Mouse (Mus musculus): ENCODE results near the gene Hoxb2. TPM values are rescaled to one million over a fixed set of nuclear protein-coding genes. Genes with fewer than 3 reads are reported as not detected.

The Hoxb2 gene
- polyA plus RNA-seq, 1 experiment from 2014 or later, result 42.9 TPM

- Histone ChIP-seq H3K9me3 (ENCODE audit: control insufficient read depth, low read length) (no peaks in the 10 kb centered on the region), H3K36me3 (replicated peaks; ENCODE audit: control insufficient read depth, insufficient read depth) (no peaks in the 10 kb centered on the region), H3K27me3 (ENCODE audit: control insufficient read depth, insufficient read depth, low read length) (peaks cover 93% of the 10 kb centered on the region), H3K4me2 (replicated peaks) (peak overlapping the region; percentile 77), H3K9ac (peak overlapping the region; percentile 97), H3K4me1 (replicated peaks; ENCODE audit: control insufficient read depth, insufficient read depth, low read length) (no peaks in the 10 kb centered on the region), H3K4me3 (replicated peaks; ENCODE audit: low read length) (peak overlapping the region; percentile 48), H3K27ac (peak overlapping the region; percentile 99)
- DNase-seq (ENCODE audit: low spot score) (no peak), ATAC-seq (ENCODE audit: low FRiP score) (no peak)
- WGBS, result 8% methylated on average over 13 of the region's 13 CpGs
Measured at GRCm38 (mm10) chr11:96306908-96307269, 43.4 kb upstream of the Hoxb2 start.

- H3K27ac ChIP-seq, result peak overlapping the region; percentile 99
- peak overlapping the region; percentile 48 for H3K4me3 ChIP-seq (replicated peaks; ENCODE audit: low read length)
- H3K9ac ChIP-seq, result peak overlapping the region; percentile 97
- no peaks in the 10 kb centered on the region for H3K9me3 ChIP-seq (ENCODE audit: control insufficient read depth, low read length)
- H3K4me2 ChIP-seq (replicated peaks), result peak overlapping the region; percentile 77
- H3K36me3 ChIP-seq (replicated peaks; ENCODE audit: control insufficient read depth, insufficient read depth), result no peaks in the 10 kb centered on the region
- no peaks in the 10 kb centered on the region; the same call in 1 of the 2 replicates for H3K4me1 ChIP-seq (replicated peaks; ENCODE audit: control insufficient read depth, insufficient read depth, low read length)
- DNase-seq (ENCODE audit: low spot score) (no peak), ATAC-seq (ENCODE audit: low FRiP score) (no peak)
- H3K27me3 ChIP-seq (ENCODE audit: control insufficient read depth, insufficient read depth, low read length), result peaks cover 94% of the 10 kb centered on the region
- WGBS, result 10% methylated on average over 4 of the region's 4 CpGs
Measured at GRCm38 (mm10) chr11:96308763-96309162, 41.6 kb upstream of the Hoxb2 start.

DNA sequence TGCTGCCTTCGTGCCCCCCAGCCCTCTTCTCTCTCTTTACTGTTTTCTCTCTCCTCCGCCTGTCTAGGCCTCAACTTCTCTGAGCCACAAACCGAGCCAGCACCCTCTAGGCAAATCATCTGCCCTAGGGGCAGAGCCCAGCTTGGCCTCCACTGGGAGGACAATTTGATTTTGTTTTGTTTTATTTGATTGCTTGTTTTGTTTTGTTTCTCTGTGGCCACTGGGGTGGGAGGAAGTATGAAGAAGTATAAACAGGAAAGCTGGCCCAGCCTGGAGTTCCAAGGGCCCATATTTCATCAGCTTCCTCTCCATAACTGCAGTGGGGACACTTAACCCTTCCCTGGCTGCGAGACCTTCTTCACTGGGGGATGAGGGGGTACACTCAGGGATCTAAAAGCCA is 41.0 kb upstream of the Hoxb2 start:
- Histone ChIP-seq H3K9me3 (ENCODE audit: control insufficient read depth, low read length) (no peaks in the 10 kb centered on the region), H3K9ac (peak overlapping the region; percentile 97), H3K27ac (peak overlapping the region; percentile 99), H3K27me3 (ENCODE audit: control insufficient read depth, insufficient read depth, low read length) (peaks cover 97% of the 10 kb centered on the region), H3K4me2 (replicated peaks) (peak overlapping the region; percentile 77), H3K4me1 (replicated peaks; ENCODE audit: control insufficient read depth, insufficient read depth, low read length) (no peaks in the 10 kb centered on the region; the same call in 1 of the 2 replicates), H3K4me3 (replicated peaks; ENCODE audit: low read length) (peak overlapping the region; percentile 48), H3K36me3 (replicated peaks; ENCODE audit: control insufficient read depth, insufficient read depth) (no peaks in the 10 kb centered on the region)
- DNase-seq (ENCODE audit: low spot score), result no peak
- ATAC-seq (ENCODE audit: low FRiP score), result no peak
- 5% methylated on average over 4 of the region's 4 CpGs for WGBS

- Histone ChIP-seq H3K4me2 (replicated peaks) (peak overlapping the region; percentile 77), H3K4me3 (replicated peaks; ENCODE audit: low read length) (peak overlapping the region; percentile 48), H3K9me3 (ENCODE audit: control insufficient read depth, low read length) (no peaks in the 10 kb centered on the region), H3K9ac (peak overlapping the region; percentile 97), H3K27ac (peak overlapping the region; percentile 99), H3K27me3 (ENCODE audit: control insufficient read depth, insufficient read depth, low read length) (peaks cover 98% of the 10 kb centered on the region), H3K4me1 (replicated peaks; ENCODE audit: control insufficient read depth, insufficient read depth, low read length) (no peaks in the 10 kb centered on the region; the same call in 1 of the 2 replicates), H3K36me3 (replicated peaks; ENCODE audit: control insufficient read depth, insufficient read depth) (no peaks in the 10 kb centered on the region)
- DNase-seq (ENCODE audit: low spot score) (no peak), ATAC-seq (ENCODE audit: low FRiP score) (no peak)
- 4% methylated on average over 20 of the region's 20 CpGs for WGBS
Measured at GRCm38 (mm10) chr11:96310183-96310938, 40.0 kb upstream of the Hoxb2 start.

DNA sequence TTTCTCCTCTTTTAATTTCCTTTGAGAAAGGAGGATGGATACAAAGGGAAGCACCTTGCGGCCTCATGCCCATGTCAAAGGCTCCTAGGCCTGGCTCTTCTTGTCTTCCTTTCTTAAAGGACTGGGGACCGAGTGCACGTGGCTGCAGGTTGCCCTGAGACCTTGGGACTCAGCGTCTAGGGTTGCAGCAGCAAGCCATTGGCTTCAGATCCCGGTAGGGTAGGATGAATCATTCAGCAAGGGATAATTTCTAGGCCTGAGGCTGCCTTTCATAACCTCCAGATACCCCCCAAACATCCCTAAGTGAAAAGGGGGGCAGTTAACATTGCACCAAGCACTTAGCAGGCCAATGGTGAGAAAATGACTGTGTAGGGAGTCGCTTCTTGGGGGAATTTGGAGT is 39.2 kb upstream of the Hoxb2 start:
- H3K36me3 ChIP-seq (replicated peaks; ENCODE audit: control insufficient read depth, insufficient read depth), result no peaks in the 10 kb centered on the region
- H3K4me2 ChIP-seq (replicated peaks), result peak overlapping the region; percentile 77
- 8% methylated on average over 6 of the region's 6 CpGs for WGBS
- peak overlapping the region; percentile 48 for H3K4me3 ChIP-seq (replicated peaks; ENCODE audit: low read length)
- no peak for DNase-seq (ENCODE audit: low spot score)
- H3K9ac ChIP-seq, result peak overlapping the region; percentile 97
- no peaks in the 10 kb centered on the region for H3K9me3 ChIP-seq (ENCODE audit: control insufficient read depth, low read length)
- no peaks in the 10 kb centered on the region; the same call in 1 of the 2 replicates for H3K4me1 ChIP-seq (replicated peaks; ENCODE audit: control insufficient read depth, insufficient read depth, low read length)
- H3K27me3 ChIP-seq (ENCODE audit: control insufficient read depth, insufficient read depth, low read length), result peaks cover 98% of the 10 kb centered on the region
- ATAC-seq (ENCODE audit: low FRiP score), result no peak
- H3K27ac ChIP-seq, result peak overlapping the region; percentile 99

- H3K27me3 ChIP-seq (ENCODE audit: control insufficient read depth, insufficient read depth, low read length), result peaks cover 98% of the 10 kb centered on the region
- H3K4me2 ChIP-seq (replicated peaks), result peak overlapping the region; percentile 77
Measured at GRCm38 (mm10) chr11:96311520-96312417, 38.6 kb upstream of the Hoxb2 start.

DNA sequence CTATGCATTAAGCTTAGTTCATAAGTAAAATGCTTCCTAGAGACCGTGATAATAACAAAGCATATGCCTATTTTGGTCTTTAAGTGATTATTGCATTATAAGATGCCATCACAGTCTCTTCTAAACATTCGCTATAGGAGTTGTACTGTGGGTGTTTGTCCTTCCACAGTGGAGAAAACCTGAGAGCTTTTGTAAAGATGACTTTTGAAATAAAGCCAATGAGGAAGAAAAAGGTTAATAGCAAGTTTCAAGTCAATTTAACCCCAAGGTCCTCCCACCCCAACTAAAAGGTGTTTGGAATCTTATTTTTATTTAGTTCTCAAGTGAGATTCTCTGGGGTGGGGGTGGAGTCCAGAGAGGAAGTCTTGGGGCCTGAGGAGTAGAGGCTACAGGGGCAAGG is 37.2 kb upstream of the Hoxb2 start:
- no peaks in the 10 kb centered on the region; the same call in 1 of the 2 replicates for H3K4me1 ChIP-seq (replicated peaks; ENCODE audit: control insufficient read depth, insufficient read depth, low read length)
- peak overlapping the region; percentile 48 for H3K4me3 ChIP-seq (replicated peaks; ENCODE audit: low read length)
- no peak for ATAC-seq (ENCODE audit: low FRiP score)

More at GRCm38 (mm10) chr11:96311520-96312417, 38.6 kb upstream of the Hoxb2 start:
- DNase-seq (ENCODE audit: low spot score) (peak; percentile 77), ATAC-seq (ENCODE audit: low FRiP score) (peak; percentile 83)
- WGBS, result 1% methylated on average over 31 of the region's 31 CpGs
- Histone ChIP-seq H3K36me3 (replicated peaks; ENCODE audit: control insufficient read depth, insufficient read depth) (no peaks in the 10 kb centered on the region), H3K9ac (peak overlapping the region; percentile 97), H3K4me3 (replicated peaks; ENCODE audit: low read length) (peak overlapping the region; percentile 48), H3K9me3 (ENCODE audit: control insufficient read depth, low read length) (no peaks in the 10 kb centered on the region), H3K27ac (peak overlapping the region; percentile 99), H3K4me1 (replicated peaks; ENCODE audit: control insufficient read depth, insufficient read depth, low read length) (no peaks in the 10 kb centered on the region; the same call in 1 of the 2 replicates)

DNA sequence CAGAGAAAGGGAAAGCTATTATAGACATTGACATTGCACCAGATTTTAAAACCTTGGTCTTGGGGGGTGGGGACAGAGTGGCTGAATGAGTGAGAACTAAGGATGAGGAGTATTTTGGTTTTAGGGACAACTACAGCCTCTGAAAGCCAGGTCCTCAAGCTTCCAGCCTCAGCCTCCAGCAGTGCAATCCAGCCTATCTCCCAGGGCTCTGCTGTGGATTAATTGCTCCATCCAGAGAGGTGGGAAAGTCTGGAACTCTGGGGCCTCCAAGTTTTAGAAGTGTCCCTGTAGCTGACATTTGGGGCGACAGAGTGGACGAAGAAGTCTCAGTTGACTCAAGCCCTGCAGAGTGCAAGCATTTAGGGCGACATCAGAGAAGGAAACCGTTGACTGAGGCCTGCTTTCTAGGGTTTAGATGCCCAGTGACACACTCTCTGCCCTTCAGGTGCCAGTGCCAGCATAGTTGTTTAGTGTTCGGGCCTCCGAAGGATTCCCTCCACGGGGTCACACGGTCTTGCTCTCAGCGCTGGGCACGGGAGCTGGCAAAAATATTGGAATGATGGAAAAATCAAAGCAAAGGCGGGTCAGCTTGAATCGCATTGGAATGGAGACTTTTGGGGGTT is 36.4 kb upstream of the Hoxb2 start:
- WGBS, result 3% methylated on average over 12 of the region's 12 CpGs
- H3K9ac ChIP-seq, result peak overlapping the region; percentile 97
- ATAC-seq (ENCODE audit: low FRiP score), result no peak

More for the DNA sequence above, 37.2 kb upstream of the Hoxb2 start:
- Histone ChIP-seq H3K27me3 (ENCODE audit: control insufficient read depth, insufficient read depth, low read length) (peaks cover 90% of the 10 kb centered on the region), H3K27ac (peak overlapping the region; percentile 99), H3K9me3 (ENCODE audit: control insufficient read depth, low read length) (no peaks in the 10 kb centered on the region), H3K9ac (peak overlapping the region; percentile 97), H3K4me2 (replicated peaks) (peak overlapping the region; percentile 77), H3K36me3 (replicated peaks; ENCODE audit: control insufficient read depth, insufficient read depth) (no peaks in the 10 kb centered on the region)
- DNase-seq (ENCODE audit: low spot score), result no peak
- 17% methylated on average over 2 of the region's 2 CpGs for WGBS

More for the DNA sequence above, 36.4 kb upstream of the Hoxb2 start:
- peak overlapping the region; percentile 77 for H3K4me2 ChIP-seq (replicated peaks)
- H3K4me3 ChIP-seq (replicated peaks; ENCODE audit: low read length), result peak overlapping the region; percentile 48
- peak overlapping the region; percentile 99 for H3K27ac ChIP-seq
- peaks cover 89% of the 10 kb centered on the region for H3K27me3 ChIP-seq (ENCODE audit: control insufficient read depth, insufficient read depth, low read length)
- H3K4me1 ChIP-seq (replicated peaks; ENCODE audit: control insufficient read depth, insufficient read depth, low read length), result no peaks in the 10 kb centered on the region; the same call in 1 of the 2 replicates
- DNase-seq (ENCODE audit: low spot score), result no peak
- H3K36me3 ChIP-seq (replicated peaks; ENCODE audit: control insufficient read depth, insufficient read depth), result no peaks in the 10 kb centered on the region
- H3K9me3 ChIP-seq (ENCODE audit: control insufficient read depth, low read length), result no peaks in the 10 kb centered on the region
